Mouse (Mus musculus) G1E (cell line): ENCODE results near the gene Tas2r108.

ENCODE experiments used
- CTCF ChIP-seq: IDR thresholded peaks from 2 replicates; pipeline ENCODE4 v1.5.1; 2012; ENCODE audit warnings: low read depth, low read length, inconsistent platforms, mixed read lengths
- GATA1 ChIP-seq: IDR thresholded peaks from 2 replicates; pipeline ENCODE4 v1.6.1; 2012; ENCODE audit warnings: borderline replicate concordance, low read length, inconsistent platforms, mixed read lengths

GRCm38 (mm10) chr6:40479705-40480104 lies 13.6 kb upstream of the Tas2r108 start:
- no peak for TF ChIP-seq CTCF
- no peak for TF ChIP-seq GATA1
